In the genomic region with DNA sequence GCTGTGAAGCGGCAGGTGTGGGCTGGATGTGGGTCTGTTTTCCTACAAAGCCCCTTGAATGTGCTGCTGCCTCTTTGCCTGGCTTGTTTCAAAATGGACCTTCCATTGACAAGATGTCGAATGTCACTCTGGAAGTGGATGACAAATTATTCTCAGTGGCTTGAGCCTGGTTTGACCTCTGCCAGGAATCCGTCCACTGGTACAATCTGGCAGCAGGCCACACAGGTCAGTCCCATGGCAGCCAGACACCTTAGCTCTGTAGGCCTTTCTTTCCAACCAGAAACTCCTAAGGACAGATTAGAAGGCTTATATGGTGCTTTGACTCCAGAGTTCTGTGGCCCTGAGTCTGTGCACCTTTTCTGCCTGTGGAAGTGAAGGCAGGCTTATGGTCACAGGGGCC, we compare ENCODE assay signal across 15 mouse cellular contexts.
"Had no signal": no experiment of that assay in that cellular context is flagged by ENCODE, and none has a peak within 500 bp of the region (broad histone marks: within the 10 kb centered on the region; RNA-seq: fewer than 3 reads in every experiment).

No protein-coding gene starts in this region.

- H3K27ac ChIP-seq: left cerebral cortex, adult 2 months; limb, embryonic 12.5 days; liver, embryonic 15.5 days; midbrain, embryonic 10.5 days; neural tube, embryonic 15.5 days; stomach, postnatal 0 days had no signal

- H3K9ac ChIP-seq: limb, embryonic 12.5 days; liver, embryonic 15.5 days; neural tube, embryonic 15.5 days had no signal

- H3K27me3 ChIP-seq: limb, embryonic 12.5 days; liver, embryonic 15.5 days; neural tube, embryonic 15.5 days had no signal

- ATAC-seq: inflammation-experienced regulatory T-cells, adult 6 months; intestine, postnatal 0 days; lung, postnatal 0 days had no signal

- H3K4me1 ChIP-seq: liver, embryonic 15.5 days had no signal

- H3K9me3 ChIP-seq: liver, embryonic 15.5 days; midbrain, embryonic 10.5 days; neural tube, embryonic 15.5 days had no signal

- H3K36me3 ChIP-seq: limb, embryonic 12.5 days; liver, embryonic 15.5 days; midbrain, embryonic 10.5 days; neural tube, embryonic 15.5 days had no signal

- H3K4me3 ChIP-seq: left cerebral cortex, adult 2 months; limb, embryonic 12.5 days; liver, embryonic 15.5 days; midbrain, embryonic 10.5 days; myocyte; neural tube, embryonic 15.5 days had no signal

- H3K4me2 ChIP-seq: limb, embryonic 12.5 days; liver, embryonic 11.5 days; liver, embryonic 15.5 days; neural tube, embryonic 15.5 days had no signal

- DNase-seq: lung, adult 2 months; lung, postnatal 36 days; midbrain, embryonic 14.5 days; thymus, postnatal 4 days had no signal
